Mouse (Mus musculus): ENCODE results near the gene Htr2a. TPM values are rescaled to one million over a fixed set of nuclear protein-coding genes. Genes with fewer than 3 reads are reported as not detected.

Gene Htr2a
- polyA plus RNA-seq, 1 experiment from 2014 or later = 7.1 TPM

- 26% methylated on average over 9 of the region's 9 CpGs for WGBS
- Histone ChIP-seq H3K9ac (replicated peaks; ENCODE audit: low read depth, low read length) (no peak overlapping the region; the same call in 1 of the 2 replicates), H3K4me3 (ENCODE audit: low read depth, low read length) (peak overlapping the region; percentile 82), H3K4me2 (ENCODE audit: low read depth, low read length) (peak overlapping the region; percentile 79), H3K9me3 (ENCODE audit: control insufficient read depth, low read length) (no peaks in the 10 kb centered on the region), H3K4me1 (ENCODE audit: control insufficient read depth, insufficient read depth, low read length) (peaks cover 8% of the 10 kb centered on the region; the same call in 1 of the 2 replicates), H3K36me3 (ENCODE audit: control insufficient read depth, insufficient read depth, low read length) (no peaks in the 10 kb centered on the region), H3K27ac (ENCODE audit: low read depth, low read length) (no peak overlapping the region), H3K27me3 (ENCODE audit: control insufficient read depth, insufficient read depth, low read length) (no peaks in the 10 kb centered on the region; the same call in 1 of the 2 replicates)
- ATAC-seq (ENCODE audit: low read depth) = no peak
Observed at GRCm38 (mm10) chr14:74731221-74732078, 90.8 kb downstream of the Htr2a start.

- peak; percentile 97 for ATAC-seq (ENCODE audit: low read depth)
- peak within 1 kb of the TSS; percentile 79 for H3K4me2 ChIP-seq (ENCODE audit: low read depth, low read length)
- WGBS = under 1% methylated on average over 48 of the region's 53 CpGs
- no peaks in the 10 kb centered on the region for H3K36me3 ChIP-seq (ENCODE audit: control insufficient read depth, insufficient read depth, low read length)
- H3K4me1 ChIP-seq (ENCODE audit: control insufficient read depth, insufficient read depth, low read length) = peaks cover 8% of the 10 kb centered on the region; the same call in 1 of the 2 replicates
- H3K4me3 ChIP-seq (ENCODE audit: low read depth, low read length) = peak within 1 kb of the TSS; percentile 82
- no peaks in the 10 kb centered on the region for H3K9me3 ChIP-seq (ENCODE audit: control insufficient read depth, low read length)
- peak within 1 kb of the TSS; percentile 84 for H3K9ac ChIP-seq (replicated peaks; ENCODE audit: low read depth, low read length)
- no peaks in the 10 kb centered on the region; the same call in 1 of the 2 replicates for H3K27me3 ChIP-seq (ENCODE audit: control insufficient read depth, insufficient read depth, low read length)
- peak within 1 kb of the TSS; percentile 69 for H3K27ac ChIP-seq (ENCODE audit: low read depth, low read length)
Observed at GRCm38 (mm10) chr14:74732079-74732783, 91.6 kb downstream of the Htr2a start, which contains the start of gene Esd. Esd (plus strand) TSS chr14:74732297.

GRCm38 (mm10) chr14:74733397-74733796, 92.8 kb downstream of the Htr2a start:
- ATAC-seq (ENCODE audit: low read depth) = no peak
- Histone ChIP-seq H3K27me3 (ENCODE audit: control insufficient read depth, insufficient read depth, low read length) (no peaks in the 10 kb centered on the region; the same call in 1 of the 2 replicates), H3K9ac (replicated peaks; ENCODE audit: low read depth, low read length) (no peak overlapping the region), H3K27ac (ENCODE audit: low read depth, low read length) (no peak overlapping the region), H3K4me2 (ENCODE audit: low read depth, low read length) (peak overlapping the region; percentile 79), H3K36me3 (ENCODE audit: control insufficient read depth, insufficient read depth, low read length) (no peaks in the 10 kb centered on the region), H3K4me3 (ENCODE audit: low read depth, low read length) (peak overlapping the region; percentile 82; the same call in 1 of the 2 replicates), H3K4me1 (ENCODE audit: control insufficient read depth, insufficient read depth, low read length) (peaks cover 8% of the 10 kb centered on the region; the same call in 1 of the 2 replicates), H3K9me3 (ENCODE audit: control insufficient read depth, low read length) (no peaks in the 10 kb centered on the region)
- WGBS = 64% methylated on average over 2 of the region's 2 CpGs

GRCm38 (mm10) chr14:74735471-74735870, 94.8 kb downstream of the Htr2a start:
- peaks cover 8% of the 10 kb centered on the region; the same call in 1 of the 2 replicates for H3K4me1 ChIP-seq (ENCODE audit: control insufficient read depth, insufficient read depth, low read length)
- no peak overlapping the region for H3K27ac ChIP-seq (ENCODE audit: low read depth, low read length)
- H3K4me2 ChIP-seq (ENCODE audit: low read depth, low read length) = no peak overlapping the region
- peaks cover 3% of the 10 kb centered on the region for H3K36me3 ChIP-seq (ENCODE audit: control insufficient read depth, insufficient read depth, low read length)
- no peaks in the 10 kb centered on the region for H3K9me3 ChIP-seq (ENCODE audit: control insufficient read depth, low read length)
- ATAC-seq (ENCODE audit: low read depth) = no peak
- H3K9ac ChIP-seq (replicated peaks; ENCODE audit: low read depth, low read length) = no peak overlapping the region
- 93% methylated on average over 6 of the region's 6 CpGs for WGBS
- no peaks in the 10 kb centered on the region; the same call in 1 of the 2 replicates for H3K27me3 ChIP-seq (ENCODE audit: control insufficient read depth, insufficient read depth, low read length)
- no peak overlapping the region for H3K4me3 ChIP-seq (ENCODE audit: low read depth, low read length)

- H3K27ac ChIP-seq (ENCODE audit: low read depth, low read length) = no peak overlapping the region
- no peaks in the 10 kb centered on the region for H3K9me3 ChIP-seq (ENCODE audit: control insufficient read depth, low read length)
- 94% methylated on average over 6 of the region's 6 CpGs for WGBS
- no peak overlapping the region for H3K4me2 ChIP-seq (ENCODE audit: low read depth, low read length)
- H3K4me3 ChIP-seq (ENCODE audit: low read depth, low read length) = no peak overlapping the region
- H3K4me1 ChIP-seq (ENCODE audit: control insufficient read depth, insufficient read depth, low read length) = peaks cover 8% of the 10 kb centered on the region; the same call in 1 of the 2 replicates
- H3K9ac ChIP-seq (replicated peaks; ENCODE audit: low read depth, low read length) = no peak overlapping the region
- no peaks in the 10 kb centered on the region; the same call in 1 of the 2 replicates for H3K27me3 ChIP-seq (ENCODE audit: control insufficient read depth, insufficient read depth, low read length)
- peaks cover 13% of the 10 kb centered on the region for H3K36me3 ChIP-seq (ENCODE audit: control insufficient read depth, insufficient read depth, low read length)
- no peak for ATAC-seq (ENCODE audit: low read depth)
Observed at GRCm38 (mm10) chr14:74736850-74737249, 96.2 kb downstream of the Htr2a start.

Other genes starting within 250 kb of the Htr2a start
- gene Esd, start 91.5 kb downstream of the Htr2a start, polyA plus RNA-seq (2014; fragmentation: Nextera tagmentation; extraction: Ambion mirVana) = 232 and 247 TPM in 2 replicates

Measured in neural tube, embryonic 14.5 days (tissue).